Mouse (Mus musculus) cerebellum, adult 11 months (tissue): ENCODE measurements around the gene Kdelc1.

ENCODE experiments used
- DNase-seq: peaks from one replicate; pipeline ENCODE4 v3.0.0; 2022

Gene Kdelc1

GRCm38 (mm10) chr1:44118239-44119054 is at the start of gene Kdelc1, which contains the start of gene Bivm:
Gene Kdelc1 (minus strand): TSS chr1:44118808.
Gene Bivm (plus strand): TSS chr1:44118957.
- DNase-seq = peak; percentile 86

- DNase-seq = no peak
Measured at GRCm38 (mm10) chr1:44167859-44168383, 49.3 kb upstream of the Kdelc1 start.

- DNase-seq = no peak
Measured at GRCm38 (mm10) chr1:44162389-44162788, 43.8 kb upstream of the Kdelc1 start.

GRCm38 (mm10) chr1:44161818-44162217 is 43.2 kb upstream of the Kdelc1 start:
- no peak for DNase-seq

GRCm38 (mm10) chr1:44158317-44158716 is 39.7 kb upstream of the Kdelc1 start:
- DNase-seq = no peak

- no peak for DNase-seq
Measured at GRCm38 (mm10) chr1:44155287-44155686, 36.7 kb upstream of the Kdelc1 start.

GRCm38 (mm10) chr1:44148706-44149105 is 30.1 kb upstream of the Kdelc1 start:
- DNase-seq = no peak

GRCm38 (mm10) chr1:44147563-44148381 is 29.2 kb upstream of the Kdelc1 start, which contains the start of gene Ercc5:
Gene Ercc5 (plus strand): TSS chr1:44147744.
- peak; percentile 73 for DNase-seq

- DNase-seq = no peak
Measured at GRCm38 (mm10) chr1:44142747-44143146, 24.1 kb upstream of the Kdelc1 start.

- DNase-seq = no peak
Measured at GRCm38 (mm10) chr1:44140232-44140631, 21.6 kb upstream of the Kdelc1 start.

- no peak for DNase-seq
Measured at GRCm38 (mm10) chr1:44129929-44130581, 11.4 kb upstream of the Kdelc1 start.

- no peak for DNase-seq
Measured at GRCm38 (mm10) chr1:44125590-44125989, 7.0 kb upstream of the Kdelc1 start.

- no peak for DNase-seq
Measured at GRCm38 (mm10) chr1:44122256-44122655, 3.6 kb upstream of the Kdelc1 start.

- DNase-seq = no peak
Measured at GRCm38 (mm10) chr1:44120074-44120406, 1.4 kb upstream of the Kdelc1 start.

- DNase-seq = peak; percentile 77
Measured at GRCm38 (mm10) chr1:44119201-44120073, 829 bp upstream of the Kdelc1 start.

- DNase-seq = no peak
Measured at GRCm38 (mm10) chr1:44117571-44117970, 1.0 kb downstream of the Kdelc1 start.

GRCm38 (mm10) chr1:44102939-44103338 is 15.7 kb downstream of the Kdelc1 start:
- DNase-seq = peak; percentile 9

GRCm38 (mm10) chr1:44102259-44102717 is 16.3 kb downstream of the Kdelc1 start, which contains the start of gene Tex30:
Gene Tex30 (minus strand): TSS chr1:44102441.
- peak; percentile 89 for DNase-seq

GRCm38 (mm10) chr1:44101448-44102225 is 17.0 kb downstream of the Kdelc1 start:
- peak; percentile 34 for DNase-seq

GRCm38 (mm10) chr1:44064625-44065024 is 54.0 kb downstream of the Kdelc1 start:
- DNase-seq = no peak

- no peak for DNase-seq
Measured at GRCm38 (mm10) chr1:44063439-44063838, 55.2 kb downstream of the Kdelc1 start.
